Mouse (Mus musculus): ENCODE data around the gene Pak6.

The Pak6 gene

GRCm38 (mm10) chr2:118697311-118697877 is 34.3 kb downstream of the Pak6 start:
- no peak for DNase-seq (ENCODE audit: low spot score)

- no peak for DNase-seq (ENCODE audit: low spot score)
Observed at GRCm38 (mm10) chr2:118697955-118698354, 34.9 kb downstream of the Pak6 start.

DNA sequence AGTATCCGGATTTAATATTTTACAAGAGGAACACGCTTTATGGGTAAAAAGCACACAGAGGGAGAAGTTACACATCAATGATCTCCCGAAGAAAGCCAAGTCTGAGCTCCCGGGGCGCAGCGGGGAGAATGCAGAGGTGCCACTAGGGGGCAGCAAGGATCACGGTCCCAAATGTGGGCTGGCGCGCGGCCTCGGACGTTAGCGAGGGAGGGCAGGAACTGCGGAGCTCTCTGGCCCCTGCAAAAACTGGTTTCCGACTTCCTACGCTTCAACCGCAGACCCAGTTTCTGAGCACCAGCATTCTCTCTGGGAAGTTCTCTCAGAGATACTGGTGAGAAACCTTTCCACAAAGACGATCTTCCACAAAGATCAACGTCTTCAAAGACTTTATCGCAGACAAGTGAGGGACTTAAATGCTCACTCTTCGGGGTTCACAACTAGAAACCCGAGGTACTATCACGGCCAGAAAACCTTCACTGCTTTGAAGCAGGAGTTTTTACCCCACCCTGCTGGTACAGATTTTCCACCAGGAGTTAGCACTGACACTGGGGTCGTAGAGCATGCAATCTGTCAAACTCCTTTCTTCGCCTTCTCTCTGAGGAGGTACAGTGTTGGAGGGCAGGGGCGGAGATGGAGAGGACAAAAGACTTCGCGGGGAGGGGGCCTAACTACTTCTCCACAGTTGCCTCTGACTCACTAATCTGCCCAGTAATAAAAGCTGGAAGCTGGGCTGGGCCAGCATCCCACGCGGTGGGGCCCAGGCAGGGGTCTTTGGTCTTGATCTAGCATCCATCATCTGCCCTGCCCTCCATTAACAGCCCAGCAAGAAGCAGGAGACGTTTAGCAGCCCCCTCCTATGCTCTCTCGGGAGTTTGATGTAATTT is 37.3 kb downstream of the Pak6 start:
- peak; percentile 87 for DNase-seq (ENCODE audit: low spot score)

GRCm38 (mm10) chr2:118701161-118701560 is 38.1 kb downstream of the Pak6 start:
- DNase-seq (ENCODE audit: low spot score) = no peak

- no peak for DNase-seq (ENCODE audit: low spot score)
Observed at GRCm38 (mm10) chr2:118701971-118702882, 39.1 kb downstream of the Pak6 start.

DNA sequence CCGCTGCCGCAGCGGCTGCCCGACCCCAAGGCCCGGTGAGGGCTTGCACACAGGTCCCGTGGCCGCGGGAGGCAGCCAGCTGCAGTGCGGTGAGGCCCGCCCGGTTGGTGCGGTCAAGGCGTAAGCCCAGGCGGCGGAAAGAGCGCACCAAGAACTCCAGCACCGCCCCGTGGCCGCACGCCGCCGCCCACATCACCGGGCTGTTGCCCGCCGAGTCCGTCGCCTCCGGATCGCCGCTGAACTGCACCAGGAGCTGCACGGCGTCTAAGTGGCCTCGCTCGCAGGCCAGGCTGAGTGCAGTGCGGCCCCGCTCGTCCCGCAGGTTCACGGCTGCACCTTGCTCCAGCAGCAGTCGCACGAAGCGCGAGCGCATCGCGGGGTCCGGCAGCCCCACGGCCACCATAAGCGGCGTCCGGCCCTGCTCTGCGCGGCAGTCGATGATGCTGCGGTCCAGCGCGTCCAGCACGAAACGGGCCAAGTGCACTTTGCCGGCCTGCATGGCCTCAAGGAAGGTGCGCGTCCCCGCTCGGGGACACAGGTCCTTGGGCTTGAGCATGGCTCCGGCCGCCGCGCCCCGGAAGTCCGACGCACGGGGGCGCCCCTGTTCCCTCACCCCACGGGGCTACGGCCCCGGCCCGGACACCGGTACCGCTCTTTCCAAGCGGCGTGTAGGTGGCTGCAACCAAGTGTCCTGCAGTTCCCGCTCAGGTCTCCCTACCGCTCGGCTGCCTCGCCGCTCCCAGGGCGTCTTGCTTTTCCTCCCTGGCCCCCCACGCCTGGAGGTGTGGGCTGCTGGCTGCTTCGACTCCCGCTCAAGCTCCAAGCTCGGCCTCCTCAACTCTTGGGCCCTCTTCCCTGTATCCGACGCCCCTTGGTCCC is 40.0 kb downstream of the Pak6 start:
- peak; percentile 36 for DNase-seq (ENCODE audit: low spot score)

GRCm38 (mm10) chr2:118703913-118704730 is 41.0 kb downstream of the Pak6 start, which contains the start of gene Ankrd63:
Gene Ankrd63 (minus strand): TSS chr2:118703963.
- no peak for DNase-seq (ENCODE audit: low spot score)

- DNase-seq (ENCODE audit: low spot score) = no peak
Observed at GRCm38 (mm10) chr2:118706436-118706835, 43.3 kb downstream of the Pak6 start.

DNA sequence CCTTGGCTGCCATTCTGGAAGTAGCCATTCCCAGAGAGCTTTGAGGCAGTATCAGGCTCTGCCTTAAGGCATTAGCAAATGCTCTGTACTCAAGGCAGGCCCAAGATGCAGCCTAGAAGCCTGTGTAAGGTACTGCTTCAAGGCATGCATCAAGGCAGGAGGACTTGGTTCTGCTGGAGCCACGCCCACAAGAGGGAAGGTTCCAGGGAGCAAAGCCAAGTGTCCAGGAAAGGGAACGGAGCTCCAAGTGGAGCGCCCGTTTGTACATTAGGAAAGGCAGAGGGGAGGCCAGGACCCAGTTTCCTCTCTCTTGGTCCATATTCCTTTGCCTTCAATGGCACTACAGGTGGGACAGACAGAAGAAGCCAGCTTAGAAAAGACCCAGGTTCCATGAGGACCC is 45.4 kb downstream of the Pak6 start:
- DNase-seq (ENCODE audit: low spot score) = no peak

DNA sequence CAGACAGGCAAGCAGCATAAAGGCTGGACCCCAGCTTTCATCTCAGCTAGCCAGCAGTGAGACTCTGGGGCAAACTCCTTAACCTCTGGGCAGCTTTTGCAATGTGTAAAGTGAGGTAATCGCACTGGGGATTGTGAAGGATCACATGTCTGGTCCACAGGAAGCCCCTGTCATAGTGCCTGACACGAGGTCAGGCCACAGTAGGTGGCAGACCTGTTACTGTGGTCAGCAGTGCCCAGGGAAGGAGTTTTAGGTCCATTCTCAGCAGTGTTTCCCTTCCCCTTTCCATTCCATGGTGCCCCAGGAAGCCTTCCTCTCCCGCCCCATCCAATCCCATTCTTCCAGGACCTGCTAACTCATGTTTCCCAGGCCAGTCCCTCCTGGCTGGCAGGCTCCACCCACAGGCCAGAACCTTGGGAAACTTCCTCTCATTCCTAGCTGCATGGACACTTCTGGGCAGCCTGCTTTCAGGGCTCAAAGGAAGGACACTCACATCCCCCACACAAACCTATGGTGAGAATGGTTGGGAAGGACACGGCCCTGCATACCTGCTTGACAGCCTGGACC is 46.6 kb downstream of the Pak6 start:
- no peak for DNase-seq (ENCODE audit: low spot score)

GRCm38 (mm10) chr2:118711038-118711494 is 48.0 kb downstream of the Pak6 start:
- DNase-seq (ENCODE audit: low spot score) = peak; percentile 42

DNA sequence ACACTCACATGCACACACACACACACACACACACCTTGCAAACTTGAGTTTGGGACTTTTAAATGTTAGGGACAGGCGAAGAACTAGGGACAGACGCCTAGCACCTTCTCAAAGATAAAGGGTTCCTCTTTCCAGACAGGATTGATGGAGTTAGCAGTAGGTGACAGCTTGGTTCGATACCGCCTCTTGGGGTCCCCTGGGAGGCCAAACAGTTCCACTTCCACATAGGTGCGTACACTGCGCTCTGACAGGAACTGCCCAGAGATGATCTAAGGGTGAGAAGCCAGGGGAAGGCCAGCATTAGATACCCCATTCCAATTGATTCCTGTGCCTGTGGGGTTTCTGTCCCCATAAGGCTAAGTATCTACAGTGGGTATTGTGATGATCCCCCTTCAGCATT is 50.5 kb downstream of the Pak6 start:
- DNase-seq (ENCODE audit: low spot score) = no peak

- no peak for DNase-seq (ENCODE audit: low spot score)
Observed at GRCm38 (mm10) chr2:118714230-118714629, 51.1 kb downstream of the Pak6 start.

DNA sequence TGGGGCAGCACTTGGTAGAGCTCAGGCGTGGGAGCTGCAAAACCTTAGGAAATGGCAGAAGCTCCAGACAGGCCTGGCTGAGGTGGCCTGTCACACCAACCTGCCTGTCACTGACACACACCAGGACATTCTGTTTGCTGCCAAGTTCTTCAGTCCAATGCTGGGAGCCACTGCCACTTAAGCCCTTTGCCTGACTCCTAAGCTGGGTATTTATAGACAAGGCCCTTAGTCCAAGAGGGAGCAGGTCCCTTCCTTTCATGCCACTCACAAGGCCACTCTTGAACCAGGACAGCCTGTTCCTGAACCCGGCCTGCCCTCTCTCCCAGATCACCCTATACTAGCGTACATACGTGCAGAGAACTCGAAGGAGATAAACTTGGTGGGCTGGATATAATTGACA is 53.6 kb downstream of the Pak6 start:
- no peak for DNase-seq (ENCODE audit: low spot score)

DNA sequence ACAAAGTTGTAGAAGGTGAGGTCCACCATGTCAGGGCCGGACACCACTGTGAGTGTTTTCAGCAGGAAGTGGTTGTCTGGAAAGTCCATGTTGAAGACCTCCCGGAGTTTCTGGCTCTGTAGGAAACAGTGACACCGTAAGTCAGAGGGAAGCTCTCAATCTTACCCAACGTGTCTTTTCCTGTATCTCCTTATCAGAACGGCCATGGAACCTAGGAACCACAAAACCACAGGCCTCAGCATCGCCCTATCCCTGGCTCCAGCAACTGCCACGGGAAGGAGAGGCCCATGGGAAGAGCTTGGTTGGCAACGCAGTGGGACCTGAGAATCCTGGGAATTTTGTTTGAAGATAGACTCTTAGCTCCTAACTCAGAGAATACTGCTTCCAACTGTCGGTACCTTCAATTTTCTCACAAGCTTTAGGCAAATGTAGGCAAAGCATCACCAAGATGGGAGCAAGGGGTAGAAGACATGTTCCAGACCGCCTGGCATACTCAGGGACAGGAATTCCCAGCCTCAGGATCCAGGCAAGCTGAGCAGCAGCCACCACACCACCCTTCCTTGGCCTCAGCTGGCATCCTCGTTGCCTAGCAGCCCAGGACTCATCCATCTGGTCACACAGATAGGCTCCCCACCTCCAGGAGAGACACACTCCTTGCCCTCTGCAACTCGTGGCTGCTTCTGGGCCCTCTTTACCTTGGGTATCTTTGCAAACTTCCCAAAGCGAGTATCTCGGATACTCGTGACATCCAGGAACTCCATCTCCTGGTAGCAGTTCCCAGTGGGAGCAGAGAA is 60.8 kb downstream of the Pak6 start:
- DNase-seq (ENCODE audit: low spot score) = no peak

GRCm38 (mm10) chr2:118725511-118725910 is 62.4 kb downstream of the Pak6 start:
- no peak for DNase-seq (ENCODE audit: low spot score)

GRCm38 (mm10) chr2:118726873-118727272 is 63.8 kb downstream of the Pak6 start:
- no peak for DNase-seq (ENCODE audit: low spot score)

- DNase-seq (ENCODE audit: low spot score) = no peak
Observed at GRCm38 (mm10) chr2:118727911-118728310, 64.8 kb downstream of the Pak6 start.

- DNase-seq (ENCODE audit: low spot score) = no peak
Observed at GRCm38 (mm10) chr2:118728337-118728736, 65.2 kb downstream of the Pak6 start, which contains the start of gene Plcb2. Gene Plcb2 (minus strand): TSS chr2:118728438.
